Mouse (Mus musculus) urinary bladder, postnatal 36 days (tissue): ENCODE data around the gene Rhbdd3.

Source experiments
- DNase-seq, 2 experiments: peaks; one replicate each; pipeline ENCODE4 v3.0.0; 2022; ENCODE audit warnings: low spot score in 2 of 2, mixed read lengths in 1 of 2

Rhbdd3 gene

DNA sequence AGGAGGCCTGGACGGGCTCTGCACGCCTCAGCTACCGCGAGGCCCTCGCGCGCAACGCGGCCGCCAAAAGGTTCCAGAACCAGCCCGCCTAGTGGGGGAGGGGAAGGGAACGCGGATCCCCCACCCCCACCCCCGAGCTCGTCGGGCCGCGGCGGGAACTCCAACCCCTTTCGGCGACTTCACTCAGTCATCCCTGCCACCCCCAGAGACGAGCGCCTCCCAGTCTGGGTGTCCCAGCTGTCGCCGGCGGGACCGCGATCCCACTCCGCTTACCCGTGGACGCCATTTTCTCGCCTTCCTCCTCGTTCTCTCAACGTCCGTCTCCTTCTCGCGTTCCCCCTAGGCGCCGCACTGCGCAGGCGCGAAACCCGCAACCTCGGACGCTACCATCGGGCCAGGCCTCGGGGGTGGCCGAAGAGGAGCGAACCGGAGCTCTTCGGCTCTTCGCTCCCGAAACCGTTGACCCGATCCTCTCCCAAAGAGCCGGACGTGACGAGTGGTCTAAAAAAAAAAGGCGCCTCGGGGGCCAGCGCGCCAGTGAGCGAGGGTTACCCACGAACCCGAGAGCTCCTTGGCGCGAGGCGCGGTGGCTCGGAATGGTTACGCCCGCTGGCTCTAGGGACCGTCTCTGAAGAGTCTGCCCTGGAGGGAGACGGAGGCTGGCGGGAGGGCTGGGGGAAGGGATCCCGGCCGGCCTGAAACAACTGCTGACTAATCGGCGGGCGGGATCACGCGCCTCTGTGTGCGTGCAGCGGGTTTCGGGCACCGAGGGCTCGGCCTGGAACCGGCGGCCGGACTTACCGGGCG is at the start of gene Rhbdd3, which contains the start of gene Ewsr1:
Rhbdd3 (plus strand) TSS at position 191 of the 807 bp plus-strand sequence.
Ewsr1 (minus strand) TSS at position 531 of the 807 bp plus-strand sequence.
- peak; percentile 97 to 98 for DNase-seq

DNA sequence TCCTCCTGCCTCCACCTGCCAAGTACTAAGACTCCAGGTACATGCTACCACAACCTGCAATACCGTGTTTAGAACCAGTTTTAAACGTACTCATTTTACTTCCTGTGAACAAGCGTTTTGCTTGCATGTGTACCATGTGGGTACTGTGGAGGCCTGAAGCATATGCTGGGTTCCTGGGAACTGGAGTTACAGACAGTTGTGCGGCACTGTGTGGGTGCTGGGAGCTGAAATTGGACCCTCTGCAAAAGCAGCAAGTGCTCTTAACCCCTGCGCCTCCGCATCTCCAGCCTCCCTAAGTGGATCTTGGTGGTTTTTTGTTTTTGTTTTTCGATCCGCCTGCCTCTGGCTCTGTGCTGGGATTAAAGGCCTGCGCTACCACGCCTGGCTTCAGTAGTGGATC is 47.1 kb upstream of the Rhbdd3 start:
- DNase-seq: no peak

GRCm38 (mm10) chr11:5052200-5052854 is 46.4 kb upstream of the Rhbdd3 start:
- DNase-seq: no peak

DNA sequence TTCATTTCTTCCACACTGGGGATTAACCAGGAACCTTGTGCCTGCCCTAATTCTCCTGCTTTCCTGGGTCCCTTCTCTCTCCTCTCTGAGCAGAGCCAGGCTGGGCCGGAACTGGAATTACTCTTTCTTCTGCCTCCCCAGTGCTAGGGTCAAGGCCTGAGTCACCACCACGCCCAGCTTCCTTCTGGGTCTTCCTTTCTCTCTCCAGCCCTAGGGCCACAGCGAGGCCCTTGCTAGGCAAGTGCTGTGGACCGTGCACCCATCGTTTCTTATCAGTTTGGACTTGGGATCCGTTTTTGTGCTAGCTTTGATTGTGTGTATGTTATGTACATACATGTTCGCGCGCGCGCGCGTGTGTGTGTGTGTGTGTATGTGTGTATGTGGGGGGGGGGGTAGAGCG is 44.6 kb upstream of the Rhbdd3 start:
- no peak for DNase-seq

- no peak for DNase-seq
Measured at GRCm38 (mm10) chr11:5054874-5055273, 43.9 kb upstream of the Rhbdd3 start.

DNA sequence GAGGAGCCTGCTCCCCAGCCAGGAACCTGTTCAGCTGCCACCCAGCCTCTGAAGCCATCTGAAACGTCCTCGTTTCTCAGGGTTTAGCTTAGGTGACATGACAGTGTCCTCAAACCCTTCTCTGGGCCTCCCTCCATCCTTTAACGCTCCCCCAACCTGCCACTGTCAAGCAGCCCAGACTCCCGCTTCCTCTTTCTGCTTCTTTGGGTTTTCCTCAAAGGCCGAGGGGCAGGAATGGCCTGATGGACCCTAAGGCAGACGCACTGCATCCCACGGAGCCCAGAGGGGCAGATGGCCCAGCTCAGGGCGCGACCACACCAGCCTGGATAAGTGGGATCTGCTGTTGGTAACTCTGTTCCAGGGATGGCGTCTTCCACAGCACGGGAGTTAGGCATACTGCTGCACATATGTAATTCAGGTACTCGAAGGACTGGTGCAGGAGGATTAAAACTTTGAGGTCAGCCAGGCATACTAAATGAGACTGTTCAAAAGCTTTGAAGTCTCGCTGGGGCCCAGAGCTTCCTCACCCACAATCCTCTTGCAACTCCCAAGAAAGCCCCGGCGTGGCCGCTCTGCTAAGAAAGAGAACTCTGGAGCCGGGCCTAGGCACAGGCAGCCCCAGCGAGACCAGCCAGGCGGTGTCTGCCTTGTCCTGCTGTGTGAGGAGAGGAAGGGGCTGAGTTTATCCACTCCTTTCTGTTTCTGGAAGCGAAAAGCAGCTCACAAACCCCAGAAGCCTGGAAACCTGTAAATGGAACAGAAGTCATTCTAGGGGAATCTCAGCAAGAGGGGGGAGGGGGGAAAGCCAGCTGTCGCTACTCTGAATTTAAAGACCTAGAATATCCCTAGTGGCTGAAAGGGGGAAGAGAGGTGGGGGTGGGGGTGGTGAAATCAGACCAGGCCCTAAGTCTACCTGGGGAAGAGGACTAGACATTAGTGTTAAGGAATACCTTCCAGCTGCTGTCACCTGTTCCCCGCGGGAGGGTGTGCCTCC is 42.5 kb upstream of the Rhbdd3 start:
- no peak for DNase-seq

- no peak for DNase-seq
Measured at GRCm38 (mm10) chr11:5057064-5057463, 41.7 kb upstream of the Rhbdd3 start.

DNA sequence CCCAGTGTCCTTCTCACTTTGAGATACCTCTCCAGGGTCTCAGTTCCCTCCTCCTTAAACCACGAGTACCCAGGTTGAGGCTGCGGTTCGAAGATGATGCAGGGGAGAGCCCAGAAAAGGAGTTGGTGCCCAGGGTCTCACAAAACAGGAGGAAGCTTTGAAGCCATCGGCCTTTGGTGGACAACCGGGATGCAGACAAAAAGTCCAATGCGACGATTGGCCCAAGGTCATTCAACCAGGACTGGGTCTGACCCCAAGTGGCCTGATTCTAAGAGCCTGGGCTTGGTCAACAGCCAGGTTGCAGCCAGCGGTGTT is 41.2 kb upstream of the Rhbdd3 start:
- no peak for DNase-seq

DNA sequence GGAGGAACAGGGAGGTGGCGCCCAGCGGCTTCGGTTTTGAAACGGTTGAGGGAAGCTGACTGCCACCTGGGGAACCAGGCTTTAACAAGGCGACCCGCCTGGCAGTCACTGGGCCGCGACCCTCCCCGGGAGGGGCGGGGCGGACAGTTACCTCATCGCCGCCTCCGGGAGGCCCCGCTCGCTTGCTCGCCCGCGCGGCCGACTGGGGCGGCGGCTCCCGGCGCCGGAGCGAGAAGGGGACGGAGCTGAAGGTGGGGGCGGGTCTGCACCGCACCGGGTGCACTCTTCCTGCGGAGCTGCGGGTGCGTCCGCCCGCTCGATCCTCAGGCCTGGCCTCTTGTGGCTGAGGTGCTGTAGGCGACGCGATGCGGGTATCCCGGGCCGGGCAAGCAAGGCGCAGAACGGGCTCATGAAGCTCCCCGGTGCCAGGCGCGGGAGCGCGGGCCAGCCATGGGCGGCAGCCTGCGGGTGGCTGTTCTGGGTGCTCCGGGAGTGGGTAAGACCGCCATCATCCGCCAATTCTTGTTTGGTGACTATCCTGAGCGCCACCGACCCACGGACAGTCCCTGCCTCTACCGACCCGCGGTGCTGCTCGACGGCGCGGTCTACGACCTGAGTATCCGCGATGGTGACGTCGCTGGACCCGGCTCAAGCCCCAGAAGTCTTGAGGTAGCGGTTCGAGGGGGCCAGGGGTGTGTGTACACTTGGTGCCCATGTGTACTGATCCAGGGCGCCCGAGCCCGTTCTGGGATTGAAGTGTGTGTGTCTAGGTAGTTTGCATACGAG is 40.7 kb upstream of the Rhbdd3 start, which contains the start of gene Rasl10a:
Rasl10a (plus strand) TSS at position 273 of the 786 bp plus-strand sequence.
- DNase-seq: peak in 1 of 2 experiments; percentile 44

GRCm38 (mm10) chr11:5058783-5059182 is 39.9 kb upstream of the Rhbdd3 start:
- DNase-seq: no peak

DNA sequence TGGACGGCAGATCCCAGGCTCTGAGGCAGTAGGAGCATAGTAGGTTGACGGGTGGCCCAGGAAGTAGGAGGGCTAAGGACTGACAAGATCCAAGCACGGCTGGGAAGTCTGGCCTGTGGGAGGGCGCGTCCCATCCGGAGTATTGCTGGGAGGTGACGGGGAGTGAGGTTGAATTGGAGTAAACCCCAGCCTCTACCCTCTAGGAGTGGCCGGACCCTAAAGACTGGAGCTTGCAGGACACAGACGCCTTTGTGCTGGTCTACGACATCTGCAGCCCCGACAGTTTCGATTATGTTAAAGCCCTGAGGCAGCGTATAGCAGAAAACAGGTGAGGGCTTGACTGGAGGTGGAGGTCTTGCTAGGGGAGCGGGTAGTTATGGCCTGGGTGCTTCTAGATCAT is 39.5 kb upstream of the Rhbdd3 start:
- no peak for DNase-seq

DNA sequence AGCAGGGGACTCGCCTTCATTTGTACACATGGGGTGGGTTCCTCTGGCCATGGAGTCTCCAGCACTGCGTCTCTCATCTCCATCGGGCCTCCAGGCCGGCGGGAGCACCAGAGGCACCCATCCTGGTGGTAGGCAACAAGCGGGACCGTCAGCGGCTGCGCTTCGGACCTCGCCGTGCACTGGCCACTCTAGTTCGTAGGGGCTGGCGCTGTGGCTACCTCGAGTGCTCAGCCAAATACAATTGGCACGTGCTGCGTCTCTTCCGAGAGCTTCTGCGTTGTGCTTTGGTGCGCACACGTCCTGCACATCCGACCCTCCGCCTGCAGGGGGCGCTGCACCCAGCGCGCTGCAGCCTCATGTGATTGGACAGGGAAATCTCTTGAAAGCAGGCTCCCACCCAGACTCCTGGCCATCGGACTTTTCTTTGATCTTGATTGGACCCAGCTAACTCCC is 39.0 kb upstream of the Rhbdd3 start:
- no peak for DNase-seq

GRCm38 (mm10) chr11:5060756-5061412 is 37.8 kb upstream of the Rhbdd3 start:
- DNase-seq: no peak

- DNase-seq: peak; percentile 98
Measured at GRCm38 (mm10) chr11:5061413-5062139, 37.1 kb upstream of the Rhbdd3 start.

DNA sequence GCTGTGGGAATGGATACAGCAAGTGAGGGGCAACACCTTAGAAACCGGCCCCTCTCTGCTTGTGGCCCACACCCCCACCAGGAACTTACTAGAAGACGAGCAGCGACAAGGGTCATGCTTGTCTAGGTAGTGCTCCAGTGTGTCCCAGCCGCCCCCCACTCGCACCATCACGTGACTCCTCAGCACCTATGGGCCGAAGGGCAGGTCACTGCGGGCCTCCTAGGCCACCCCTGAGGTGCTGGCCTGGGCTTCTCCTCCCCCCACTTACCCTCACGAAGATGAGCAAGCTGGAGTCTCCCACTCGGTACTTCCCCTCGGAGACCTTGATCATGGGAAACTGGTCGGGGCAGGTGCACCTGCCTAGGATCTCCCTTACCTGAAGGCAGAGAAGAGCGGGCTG is 36.4 kb upstream of the Rhbdd3 start:
- no peak for DNase-seq

DNA sequence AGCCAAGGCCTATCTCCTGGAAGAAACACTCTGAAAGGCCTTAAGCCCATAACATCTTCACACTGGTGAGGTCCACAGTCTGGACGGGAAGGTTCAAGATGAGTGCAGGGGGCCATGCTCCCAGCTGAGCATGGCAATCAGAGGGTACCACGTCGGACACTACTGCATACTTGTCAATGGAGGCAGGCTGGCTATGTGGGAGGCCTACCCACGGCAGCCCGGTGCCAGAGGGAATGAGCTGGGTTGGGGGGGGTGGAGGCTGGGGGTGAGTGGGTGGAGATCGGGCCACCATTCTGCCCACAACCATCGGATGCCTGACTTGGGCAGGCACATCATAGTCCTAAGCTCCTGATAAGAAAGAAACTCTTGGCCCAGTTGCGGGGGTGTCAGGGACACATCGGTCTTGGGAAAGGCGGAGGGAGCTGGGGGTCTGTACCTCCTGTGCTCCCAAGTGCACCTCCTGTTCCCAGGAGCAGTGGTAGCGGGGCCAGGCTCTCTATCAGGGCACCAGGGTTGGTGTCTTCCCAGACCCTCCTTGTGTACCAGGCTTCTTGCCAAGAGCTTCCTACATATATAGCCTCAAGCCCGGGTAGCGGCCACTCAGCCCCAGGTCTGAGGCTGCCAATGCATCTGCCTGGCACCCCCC is 35.7 kb upstream of the Rhbdd3 start:
- DNase-seq: no peak

- DNase-seq: peak in 1 of 2 experiments; percentile 46
Measured at GRCm38 (mm10) chr11:5063561-5064281, 35.0 kb upstream of the Rhbdd3 start.

DNA sequence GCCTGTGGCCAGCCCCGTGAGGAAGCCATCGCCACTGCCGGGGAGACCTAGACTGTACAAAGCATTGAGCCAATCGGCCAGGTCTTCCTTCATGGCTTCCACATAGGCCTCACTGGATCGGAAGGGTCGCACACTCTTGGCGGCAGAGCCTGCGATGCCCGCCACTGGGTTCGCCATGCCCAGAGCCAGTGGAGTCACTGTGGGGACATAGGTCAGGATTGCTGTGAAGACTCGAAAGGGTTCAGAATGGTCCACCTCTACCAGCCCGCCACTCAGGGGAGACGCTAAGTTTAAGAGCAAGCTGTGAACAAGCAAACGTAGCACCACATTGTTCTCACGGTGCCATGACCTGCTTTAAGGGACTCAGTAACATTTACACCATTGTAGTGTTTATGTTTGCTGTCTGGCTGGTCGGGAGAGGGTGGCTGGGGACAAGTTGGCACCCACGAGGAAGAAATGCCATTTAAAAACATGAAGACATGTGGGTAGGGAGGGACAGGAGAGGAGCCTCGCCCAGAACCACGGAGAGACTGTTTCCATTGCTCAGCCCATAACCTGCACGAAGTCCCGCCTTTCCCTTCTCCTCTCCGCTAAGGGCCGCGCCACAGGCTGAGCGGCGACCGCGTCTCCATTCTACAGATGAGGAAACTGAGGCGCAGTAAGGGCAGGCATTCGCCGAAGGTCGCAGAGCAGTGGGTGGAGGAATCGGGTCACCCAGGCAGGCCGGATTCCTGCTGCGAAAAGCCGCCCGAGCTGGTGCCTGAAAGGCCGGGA is 34.3 kb upstream of the Rhbdd3 start:
- peak in 1 of 2 experiments; percentile 39 for DNase-seq
